Mouse (Mus musculus) cerebellum, adult 2 months (tissue): ENCODE measurements around the gene Mknk1.

Source experiments
- CTCF ChIP-seq: fragments of 200-500 bp; IDR thresholded peaks from 2 replicates; pipeline ENCODE4 v1.5.1; 2011; ENCODE audit warnings: low read depth, mild to moderate bottlenecking, control low read depth, low read length, moderate library complexity, borderline replicate concordance; ENCODE audit not compliant: insufficient read depth
- POLR2A ChIP-seq: fragments of 200-500 bp; IDR thresholded peaks from 2 replicates; pipeline ENCODE4 v1.6.1; 2011; ENCODE audit warnings: low read length, control low read depth, borderline replicate concordance; ENCODE audit not compliant: insufficient read depth

DNA sequence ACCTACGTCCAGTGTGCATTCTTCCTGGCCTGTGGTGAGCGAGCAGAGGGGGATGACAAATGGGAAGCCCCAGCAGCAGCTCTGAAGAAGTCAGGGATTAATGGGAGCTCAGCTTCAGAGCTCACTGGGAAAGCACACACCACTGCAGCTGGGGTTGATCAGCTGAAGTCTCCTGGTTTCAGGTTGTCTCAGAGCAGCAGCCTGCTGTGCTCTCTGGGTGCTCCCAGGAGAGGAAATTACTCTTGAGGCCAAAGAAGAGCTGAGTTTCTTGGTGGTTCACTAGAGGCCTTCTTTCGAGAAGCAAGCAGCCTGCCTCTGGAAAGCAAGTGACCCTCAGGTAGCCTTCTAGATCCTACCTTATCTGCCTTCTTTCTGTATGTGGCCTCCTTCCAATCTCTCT lies 18.1 kb upstream of the Mknk1 start:
- TF ChIP-seq CTCF, result no peak
- no peak for TF ChIP-seq POLR2A
